Mouse (Mus musculus) erythroblast, adult 5-6 weeks (primary cell): ENCODE data around the gene Gpr107. TPM values are rescaled to one million over a fixed set of nuclear protein-coding genes. Genes with fewer than 3 reads are reported as not detected.
A peak's percentile ranks its signal among the peaks of the same experiment; 100 is the strongest.

Source experiments
- ATAC-seq: replicated peaks from 2 replicates; pipeline ENCODE4 v1.8.0; 2016; ENCODE audit warnings: moderate number of reproducible peaks, mild to moderate bottlenecking, moderate TSS enrichment, inconsistent platforms; ENCODE audit not compliant: poor library complexity, low FRiP score, severe bottlenecking
- total RNA-seq, 2 experiments: library from RNA; stranded (forward) in 1 of 2; stranded (reverse) in 1 of 2; fragments of 150-400 nt in 1 of 2; fragments of 200-764, 138-1000 nt in 1 of 2; gene quantifications; 2 replicates each; pipeline versions ENCODE4 v1.2.3 to v1.2.4; 2015 to 2017; ENCODE audit warnings: low replicate concordance in 2 of 2

The Gpr107 gene
- total RNA-seq, 2 experiments from 2014 or later, result 2.5 to 11.7 TPM

GRCm38 (mm10) chr2:31125156-31125555 lies 27.0 kb upstream of the Gpr107 start:
- ATAC-seq, result no peak

GRCm38 (mm10) chr2:31126048-31126447 lies 26.1 kb upstream of the Gpr107 start:
- ATAC-seq, result no peak

GRCm38 (mm10) chr2:31127219-31127618 lies 24.9 kb upstream of the Gpr107 start:
- ATAC-seq, result no peak

- ATAC-seq, result peak; percentile 59
Measured at GRCm38 (mm10) chr2:31127899-31128298, 24.2 kb upstream of the Gpr107 start.

- no peak for ATAC-seq
Measured at GRCm38 (mm10) chr2:31129742-31130518, 22.2 kb upstream of the Gpr107 start.

GRCm38 (mm10) chr2:31130815-31131299 lies 21.3 kb upstream of the Gpr107 start:
- no peak for ATAC-seq

- no peak for ATAC-seq
Measured at GRCm38 (mm10) chr2:31132682-31133081, 19.4 kb upstream of the Gpr107 start.

- ATAC-seq, result no peak
Measured at GRCm38 (mm10) chr2:31133981-31134380, 18.1 kb upstream of the Gpr107 start.

- no peak for ATAC-seq
Measured at GRCm38 (mm10) chr2:31135512-31135931, 16.6 kb upstream of the Gpr107 start.

- no peak for ATAC-seq
Measured at GRCm38 (mm10) chr2:31136338-31136737, 15.8 kb upstream of the Gpr107 start.

- ATAC-seq, result no peak
Measured at GRCm38 (mm10) chr2:31137018-31137590, 15.0 kb upstream of the Gpr107 start.

- ATAC-seq, result no peak
Measured at GRCm38 (mm10) chr2:31139174-31139632, 12.9 kb upstream of the Gpr107 start.

GRCm38 (mm10) chr2:31139991-31140771 lies 11.9 kb upstream of the Gpr107 start:
- no peak for ATAC-seq

- no peak for ATAC-seq
Measured at GRCm38 (mm10) chr2:31140772-31141073, 11.4 kb upstream of the Gpr107 start.

- no peak for ATAC-seq
Measured at GRCm38 (mm10) chr2:31141074-31141866, 10.8 kb upstream of the Gpr107 start.

GRCm38 (mm10) chr2:31141867-31142454 lies 10.2 kb upstream of the Gpr107 start, which contains the start of gene Fnbp1:
TSS of gene Fnbp1 (minus strand) at chr2:31142008.
- peak; percentile 85 for ATAC-seq

- ATAC-seq, result no peak
Measured at GRCm38 (mm10) chr2:31142505-31142904, 9.6 kb upstream of the Gpr107 start.

- no peak for ATAC-seq
Measured at GRCm38 (mm10) chr2:31143326-31143725, 8.8 kb upstream of the Gpr107 start.
